Comparison of ENCODE assay signal across 8 mouse cellular contexts in the genomic region with DNA sequence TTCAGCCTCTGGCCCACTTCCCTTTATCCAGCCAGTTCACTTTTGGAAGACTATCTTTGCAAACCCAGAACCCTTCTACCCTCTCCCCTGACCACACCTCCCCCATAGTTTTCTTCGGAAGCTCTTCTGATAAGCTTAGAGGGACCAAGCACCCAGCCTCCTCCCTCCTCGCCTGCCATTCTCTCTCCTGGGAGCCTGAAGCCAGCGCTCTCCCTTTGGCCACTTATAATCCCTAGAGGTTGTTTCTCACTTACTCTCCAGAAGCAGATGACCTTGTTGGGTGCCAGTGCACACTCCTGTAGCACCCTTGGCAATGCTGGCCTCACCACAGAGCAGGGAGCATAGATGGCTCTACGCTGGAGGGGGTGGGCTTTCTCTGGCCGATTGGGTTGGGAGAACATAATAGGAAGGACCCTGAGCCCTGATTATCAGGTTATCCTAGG. TPM values are rescaled to one million over a fixed set of nuclear protein-coding genes. Genes with fewer than 3 reads are reported as not detected.
DNase-seq lines count a peak whose midpoint lies in the region; ATAC-seq and TF ChIP-seq lines count a peak whose summit lies in the region.

No protein-coding gene starts in this region.

- no peak overlapping the region for H3K4me2 ChIP-seq in kidney, embryonic 14.5 days (replicated peaks; ENCODE audit: low read depth, low read length)
- peak overlapping the region; percentile 46 for H3K4me2 ChIP-seq in heart, postnatal 0 days (ENCODE audit: low read depth, low read length)

- no peaks in the 10 kb centered on the region for H3K27me3 ChIP-seq in kidney, embryonic 14.5 days (ENCODE audit: control insufficient read depth, insufficient read depth, low read length)
- no peaks in the 10 kb centered on the region for H3K27me3 ChIP-seq in heart, postnatal 0 days (ENCODE audit: control insufficient read depth, insufficient read depth, low read length)

- H3K79me2 ChIP-seq in macrophage (ENCODE audit: inconsistent target) = peaks cover 88% of the 10 kb centered on the region

- WGBS in kidney, embryonic 14.5 days = 91% methylated on average over 5 of the region's 5 CpGs
- WGBS in heart, postnatal 0 days = 13% methylated on average over 5 of the region's 5 CpGs
- 80% methylated on average over 5 of the region's 5 CpGs for WGBS in macrophage (ENCODE audit: missing documents)

- H3K27ac ChIP-seq in kidney, embryonic 14.5 days (ENCODE audit: low read depth, low read length) = peak overlapping the region; percentile 30
- H3K27ac ChIP-seq in heart, postnatal 0 days (ENCODE audit: low read depth) = peak overlapping the region; percentile 99
- H3K27ac ChIP-seq in macrophage = peak overlapping the region; percentile 99; the same call in 1 of the 2 replicates

- peaks cover 18% of the 10 kb centered on the region; the same call in 1 of the 2 replicates for H3K4me1 ChIP-seq in kidney, embryonic 14.5 days (ENCODE audit: control insufficient read depth, insufficient read depth, low read length)
- H3K4me1 ChIP-seq in heart, postnatal 0 days (ENCODE audit: control insufficient read depth, insufficient read depth) = peaks cover 72% of the 10 kb centered on the region

- peak overlapping the region; percentile 18; the same call in 1 of the 2 replicates for H3K9ac ChIP-seq in kidney, embryonic 14.5 days (ENCODE audit: low read depth, low read length)
- H3K9ac ChIP-seq in heart, postnatal 0 days (replicated peaks; ENCODE audit: low read depth, low read length) = peak overlapping the region; percentile 22

- TF ChIP-seq CTCF in heart, postnatal 0 days (IDR thresholded peaks at IDR 0.05; ENCODE audit: low read depth) = no peak

- ATAC-seq in kidney, embryonic 14.5 days (ENCODE audit: low FRiP score, low TSS enrichment) = no peak
- peak; percentile 27; the same call in 1 of the 2 replicates for ATAC-seq in common myeloid progenitor, adult 5-6 weeks (replicated peaks; ENCODE audit: low read depth, poor library complexity, severe bottlenecking)
- peak; percentile 61 for ATAC-seq in heart, postnatal 0 days (ENCODE audit: insufficient read depth, low read depth)

- DNase-seq in kidney, postnatal 36 days = no peak
- peak; percentile 69 for DNase-seq in heart, postnatal 0 days (ENCODE audit: low spot score)
- DNase-seq in ovary, postnatal 10 days (ENCODE audit: low spot score) = no peak
- no peak for DNase-seq in layer of hippocampus, postnatal 25 days (ENCODE audit: extremely low spot score in 1 of 2, low spot score in 1 of 2)
- no peak for DNase-seq in Muller cell, postnatal 12 days (ENCODE audit: inconsistent ontology term)

- TF ChIP-seq EP300 in heart, postnatal 0 days (IDR thresholded peaks at IDR 0.05; ENCODE audit: low read depth) = no peak

- no peaks in the 10 kb centered on the region for H3K9me3 ChIP-seq in kidney, embryonic 14.5 days (ENCODE audit: control insufficient read depth, low read length)
- no peaks in the 10 kb centered on the region for H3K9me3 ChIP-seq in heart, postnatal 0 days (replicated peaks; ENCODE audit: control insufficient read depth, low read length)

- no peaks in the 10 kb centered on the region for H3K36me3 ChIP-seq in kidney, embryonic 14.5 days (ENCODE audit: control insufficient read depth, insufficient read depth, low read length)
- H3K36me3 ChIP-seq in heart, postnatal 0 days (replicated peaks; ENCODE audit: control insufficient read depth, insufficient read depth, low read length) = no peaks in the 10 kb centered on the region
- H3K36me3 ChIP-seq in macrophage (ENCODE audit: inconsistent target) = no peaks in the 10 kb centered on the region

- H3K4me3 ChIP-seq in kidney, embryonic 14.5 days (ENCODE audit: low read length) = no peak overlapping the region
- H3K4me3 ChIP-seq in heart, postnatal 0 days (ENCODE audit: low read depth, low read length) = no peak overlapping the region
- H3K4me3 ChIP-seq in macrophage (ENCODE audit: inconsistent target) = no peak overlapping the region

RNA-seq across cellular contexts. Expression of a gene that starts 13.5 kb away (rescaled TPM):
- 13.3 and 23.9 TPM in 2 replicates for polyA plus RNA-seq in kidney, embryonic 14.5 days (2014; fragmentation: Nextera tagmentation; extraction: Ambion mirVana)
- total RNA-seq in common myeloid progenitor, adult 5-6 weeks (2017) = 3.2 and 3.6 TPM in 2 replicates
- total RNA-seq in heart, postnatal 0 days (2014; rRNA removed; ENCODE audit: low replicate concordance) = 6.2 and 6.8 TPM in 2 replicates
- 8.9 and 9.0 TPM in 2 replicates for polyA plus RNA-seq in heart, postnatal 0 days (2015; fragmentation: Nextera tagmentation; extraction: Ambion mirVana)
- total RNA-seq in macrophage (2018; cell fraction: chromatin; rRNA removed) = 1 to 10 TPM; 3.6 to 9.3 (median 5.3) TPM
- 10 to 100 TPM; 13.1 to 20.2 (median 16.4) TPM for total RNA-seq in macrophage (2018; cell fraction: cytosol; rRNA removed)
- 10 to 100 TPM in 5 of 26 experiments, 1 to 10 TPM in 21; 6.2 to 11.6 (median 9.2) TPM for total RNA-seq in macrophage (2018; cell fraction: nucleus; rRNA removed)
- 10.9 to 20.7 TPM (median 12.1 TPM) in 3 replicates for polyA plus RNA-seq in macrophage (2018)
- 10 to 100 TPM; 12.8 to 15.0 TPM for total RNA-seq in layer of hippocampus, postnatal 25 days (2021)

RNA-seq across cellular contexts. Expression of a gene that starts 25.5 kb away (rescaled TPM):
- 17.3 and 28.0 TPM in 2 replicates for polyA plus RNA-seq in kidney, embryonic 14.5 days (2014; fragmentation: Nextera tagmentation; extraction: Ambion mirVana)
- total RNA-seq in common myeloid progenitor, adult 5-6 weeks (2017) = 24.8 and 31.9 TPM in 2 replicates
- 20.9 and 27.3 TPM in 2 replicates for total RNA-seq in heart, postnatal 0 days (2014; rRNA removed; ENCODE audit: low replicate concordance)
- 25.0 and 28.1 TPM in 2 replicates for polyA plus RNA-seq in heart, postnatal 0 days (2015; fragmentation: Nextera tagmentation; extraction: Ambion mirVana)
- total RNA-seq in macrophage (2018; cell fraction: chromatin; rRNA removed) = 10 to 100 TPM in 5 of 26 experiments, 1 to 10 TPM in 19, under 1 TPM in 2; 0.44 to 15.2 (median 6.1) TPM
- total RNA-seq in macrophage (2018; cell fraction: cytosol; rRNA removed) = 10 to 100 TPM; 11.1 to 22.6 (median 16.7) TPM
- 10 to 100 TPM in 10 of 26 experiments, 1 to 10 TPM in 16; 2.1 to 16.4 (median 7.4) TPM for total RNA-seq in macrophage (2018; cell fraction: nucleus; rRNA removed)
- 15.4 to 17.0 TPM (median 15.6 TPM) in 3 replicates for polyA plus RNA-seq in macrophage (2018)
- total RNA-seq in layer of hippocampus, postnatal 25 days (2021) = 10 to 100 TPM; 35.1 to 37.9 TPM

RNA-seq across cellular contexts. Expression of a gene that starts 41.4 kb away (rescaled TPM):
- polyA plus RNA-seq in kidney, embryonic 14.5 days (2014; fragmentation: Nextera tagmentation; extraction: Ambion mirVana) = 33.7 and 36.3 TPM in 2 replicates
- 0.58 TPM in 1 of 2 replicates, not detected in the other for total RNA-seq in common myeloid progenitor, adult 5-6 weeks (2017)
- total RNA-seq in heart, postnatal 0 days (2014; rRNA removed; ENCODE audit: low replicate concordance) = 0.39 TPM in 1 of 2 replicates, not detected in the other
- 1.2 and 1.3 TPM in 2 replicates for polyA plus RNA-seq in heart, postnatal 0 days (2015; fragmentation: Nextera tagmentation; extraction: Ambion mirVana)
- total RNA-seq in macrophage (2018; cell fraction: chromatin; rRNA removed) = under 1 TPM in 1 of 26 experiments, not detected in 25; 0.62 TPM
- total RNA-seq in macrophage (2018; cell fraction: cytosol; rRNA removed) = under 1 TPM in 1 of 26 experiments, not detected in 25; 0.13 TPM
- total RNA-seq in macrophage (2018; cell fraction: nucleus; rRNA removed) = under 1 TPM in 5 of 26 experiments, not detected in 21; 0.40 to 0.92 (median 0.72) TPM
- polyA plus RNA-seq in macrophage (2018) = 0.19 TPM in 1 of 3 replicates, not detected in the others
- total RNA-seq in layer of hippocampus, postnatal 25 days (2021) = not detected

RNA-seq across cellular contexts. Expression of a gene that starts 43.9 kb away (rescaled TPM):
- 0.57 and 0.60 TPM in 2 replicates for polyA plus RNA-seq in kidney, embryonic 14.5 days (2014; fragmentation: Nextera tagmentation; extraction: Ambion mirVana)
- 0.59 TPM in 1 of 2 replicates, not detected in the other for total RNA-seq in common myeloid progenitor, adult 5-6 weeks (2017)
- 0.04 and 0.19 TPM in 2 replicates for total RNA-seq in heart, postnatal 0 days (2014; rRNA removed; ENCODE audit: low replicate concordance)
- polyA plus RNA-seq in heart, postnatal 0 days (2015; fragmentation: Nextera tagmentation; extraction: Ambion mirVana) = 0.08 TPM in 1 of 2 replicates, not detected in the other
- under 1 TPM in 3 of 26 experiments, not detected in 23; 0.16 to 0.50 (median 0.20) TPM for total RNA-seq in macrophage (2018; cell fraction: chromatin; rRNA removed)
- total RNA-seq in macrophage (2018; cell fraction: cytosol; rRNA removed) = under 1 TPM in 5 of 26 experiments, not detected in 21; 0.03 to 0.11 (median 0.04) TPM
- total RNA-seq in macrophage (2018; cell fraction: nucleus; rRNA removed) = under 1 TPM in 5 of 26 experiments, not detected in 21; 0.11 to 0.56 (median 0.17) TPM
- 0.09 TPM in 1 of 3 replicates, not detected in the others for polyA plus RNA-seq in macrophage (2018)
- total RNA-seq in layer of hippocampus, postnatal 25 days (2021) = 1 to 10 TPM in 1 of 2 experiments, under 1 TPM in 1; 0.86 to 1.8 TPM

RNA-seq across cellular contexts. Expression of a gene that starts 53.0 kb away (rescaled TPM):
- polyA plus RNA-seq in kidney, embryonic 14.5 days (2014; fragmentation: Nextera tagmentation; extraction: Ambion mirVana) = 66.9 and 69.1 TPM in 2 replicates
- 38.2 and 47.8 TPM in 2 replicates for total RNA-seq in common myeloid progenitor, adult 5-6 weeks (2017)
- 23.6 and 25.2 TPM in 2 replicates for total RNA-seq in heart, postnatal 0 days (2014; rRNA removed; ENCODE audit: low replicate concordance)
- polyA plus RNA-seq in heart, postnatal 0 days (2015; fragmentation: Nextera tagmentation; extraction: Ambion mirVana) = 45.1 and 46.7 TPM in 2 replicates
- total RNA-seq in macrophage (2018; cell fraction: chromatin; rRNA removed) = 10 to 100 TPM in 19 of 26 experiments, 1 to 10 TPM in 7; 3.0 to 54.9 (median 21.8) TPM
- total RNA-seq in macrophage (2018; cell fraction: cytosol; rRNA removed) = 10 to 100 TPM in 23 of 26 experiments, 1 to 10 TPM in 3; 8.5 to 17.6 (median 13.3) TPM
- 10 to 100 TPM in 17 of 26 experiments, 1 to 10 TPM in 9; 3.6 to 32.5 (median 14.1) TPM for total RNA-seq in macrophage (2018; cell fraction: nucleus; rRNA removed)
- polyA plus RNA-seq in macrophage (2018) = 15.0 to 17.0 TPM (median 16.0 TPM) in 3 replicates
- 10 to 100 TPM; 35.8 to 37.2 TPM for total RNA-seq in layer of hippocampus, postnatal 25 days (2021)

Comparison
In these comparisons a context has a peak if more than half of its experiments do, and no peak if none do; other contexts are left out.
1. H3K27ac ChIP-seq: peak in every context shown above with its lines; median percentile 99 in heart, postnatal 0 days; 99 in macrophage; 30 in kidney, embryonic 14.5 days.